Mouse (Mus musculus) ES-CJ7 (cell line): ENCODE measurements around the gene Rpgrip1.

ENCODE experiments used
- DNase-seq: peaks from one replicate; pipeline ENCODE4 v3.0.0; 2011; ENCODE audit warnings: low read depth, low spot score

Gene Rpgrip1

GRCm38 (mm10) chr14:52197156-52197878, 86.8 kb downstream of the Rpgrip1 start, which contains the start of gene Supt16:
Gene Supt16 (minus strand): TSS chr14:52197416.
- DNase-seq = peak; percentile 89

GRCm38 (mm10) chr14:52198141-52198540, 87.6 kb downstream of the Rpgrip1 start:
- DNase-seq = no peak

- no peak for DNase-seq
These were observed 88.9 kb downstream of the Rpgrip1 start for GRCm38 (mm10) chr14:52199412-52199811.
